Mouse (Mus musculus) frontal cortex, postnatal 10 days (tissue): Measurements from ENCODE around the gene Pnpla2.
"Not testable (repeated sequence)": the region's sequence is repeated elsewhere in the genome, so short reads cannot be mapped to it uniquely, and the experiment has no call there.

ENCODE experiments used
- DNase-seq, 2 experiments: peaks; one replicate each; pipeline ENCODE4 v3.0.0; 2022; ENCODE audit warnings: low spot score in 2 of 2, mixed read lengths in 1 of 2

Gene Pnpla2

DNA sequence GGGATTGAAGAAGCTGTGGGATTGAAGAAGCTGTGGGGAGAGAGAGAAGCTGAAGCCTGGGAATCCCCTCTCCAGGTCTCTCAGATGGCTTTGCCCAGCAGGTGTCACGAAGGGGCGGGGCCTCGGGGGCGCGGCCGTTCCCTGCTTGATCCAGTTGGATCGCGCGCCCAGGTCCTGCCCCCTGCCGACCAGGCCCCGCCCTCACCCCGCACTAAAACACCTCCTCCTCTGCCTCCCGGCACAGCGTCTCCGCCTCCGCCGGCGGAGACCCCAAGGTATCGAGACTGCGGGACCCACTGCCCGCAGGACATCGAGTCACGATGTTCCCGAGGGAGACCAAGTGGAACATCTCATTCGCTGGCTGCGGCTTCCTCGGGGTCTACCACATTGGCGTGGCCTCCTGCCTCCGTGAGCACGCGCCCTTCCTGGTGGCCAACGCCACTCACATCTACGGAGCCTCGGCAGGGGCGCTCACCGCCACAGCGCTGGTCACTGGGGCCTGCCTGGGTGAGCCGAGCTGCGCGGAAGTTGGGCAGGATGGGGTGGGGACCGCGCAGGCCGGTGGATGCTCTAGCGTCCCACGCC lies at the start of gene Pnpla2:
Gene Pnpla2 (plus strand): TSS at position 232 of the 585 bp plus-strand sequence.
- peak; percentile 88 to 90 for DNase-seq

DNA sequence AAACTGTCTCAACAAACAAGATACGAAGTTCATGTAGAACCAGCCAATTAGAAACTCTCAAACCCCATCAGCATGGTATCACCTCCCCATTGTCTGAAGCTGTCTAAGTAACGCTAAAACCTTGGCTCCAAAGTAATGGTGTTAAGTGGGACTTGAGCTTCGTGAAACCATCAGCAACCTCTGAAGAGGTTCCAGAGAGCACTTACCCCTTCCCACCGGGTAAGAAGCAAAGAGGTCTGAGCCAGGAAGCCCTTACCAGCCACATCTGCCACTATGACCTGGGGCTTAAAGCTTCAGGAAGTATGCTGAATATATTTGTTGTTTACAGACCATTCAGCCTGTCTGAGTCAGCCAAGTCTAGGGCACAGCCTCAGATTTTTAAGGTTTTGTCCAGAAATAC lies 49.5 kb upstream of the Pnpla2 start:
- no peak for DNase-seq

- not testable (repeated sequence) for DNase-seq
Measured at GRCm38 (mm10) chr7:141407670-141408069, 47.3 kb upstream of the Pnpla2 start.

- DNase-seq: peak in 1 of 2 experiments; percentile 79
Measured at GRCm38 (mm10) chr7:141408833-141409232, 46.2 kb upstream of the Pnpla2 start.

DNA sequence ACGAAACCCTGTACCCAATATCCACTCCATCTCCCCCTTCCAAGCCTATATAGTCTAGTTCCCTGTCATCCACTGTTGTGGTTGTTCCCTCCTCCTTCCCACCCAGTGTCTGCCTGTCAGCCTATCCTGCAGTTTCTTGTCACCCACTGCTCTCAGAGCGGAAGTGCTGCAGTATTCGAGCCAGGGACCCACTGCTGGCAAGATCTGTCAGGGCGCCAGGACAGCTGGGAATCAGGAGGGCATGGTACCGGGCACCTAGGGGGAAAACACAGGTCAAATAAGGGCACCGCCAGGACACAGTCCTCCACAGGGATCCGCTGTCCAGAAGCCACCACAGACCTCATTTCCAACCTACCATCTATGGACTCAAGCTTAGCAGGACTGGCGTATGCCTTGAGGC lies 44.4 kb upstream of the Pnpla2 start:
- no peak for DNase-seq

GRCm38 (mm10) chr7:141411667-141412066 lies 43.3 kb upstream of the Pnpla2 start:
- no peak for DNase-seq

GRCm38 (mm10) chr7:141413331-141413730 lies 41.7 kb upstream of the Pnpla2 start:
- peak in 1 of 2 experiments; percentile 26 for DNase-seq

GRCm38 (mm10) chr7:141413809-141414584 lies 41.0 kb upstream of the Pnpla2 start, which contains the start of gene Gatd1:
TSS of gene Gatd1 (minus strand) at chr7:141414136.
- DNase-seq: peak; percentile 96 to 99

DNA sequence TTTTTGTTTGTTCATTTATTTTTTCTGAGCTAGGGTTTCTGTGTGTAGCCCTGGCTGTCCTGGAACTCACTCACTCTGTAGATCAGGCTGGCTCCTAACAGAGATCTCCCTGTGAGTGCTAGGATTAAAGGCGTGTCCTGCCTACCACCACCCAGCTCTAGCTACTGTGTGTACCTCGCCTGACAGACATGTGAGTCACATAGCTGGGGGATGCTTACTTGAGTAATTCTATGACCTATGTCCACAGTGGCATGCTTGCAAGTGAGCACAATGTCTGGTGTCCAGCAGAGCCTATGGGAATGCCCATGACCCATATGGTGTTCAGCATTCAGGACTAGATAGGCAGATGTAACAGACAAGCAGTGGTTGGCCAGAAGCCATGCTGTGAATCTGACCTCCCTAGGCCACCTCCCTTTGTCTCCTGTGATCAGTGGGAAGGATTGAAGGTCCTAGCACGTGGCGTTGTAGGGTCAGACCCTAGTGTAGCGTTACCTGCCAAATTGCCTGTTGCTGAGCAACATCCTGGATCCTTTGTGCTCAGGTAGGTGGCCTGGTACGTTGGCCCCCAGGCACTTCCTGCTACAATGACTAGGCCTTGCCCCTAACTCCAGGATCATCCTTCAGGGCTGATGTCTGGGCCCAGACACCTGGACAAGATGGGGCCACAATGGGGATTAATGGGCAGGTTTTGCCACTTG lies 38.7 kb upstream of the Pnpla2 start:
- DNase-seq: no peak

DNA sequence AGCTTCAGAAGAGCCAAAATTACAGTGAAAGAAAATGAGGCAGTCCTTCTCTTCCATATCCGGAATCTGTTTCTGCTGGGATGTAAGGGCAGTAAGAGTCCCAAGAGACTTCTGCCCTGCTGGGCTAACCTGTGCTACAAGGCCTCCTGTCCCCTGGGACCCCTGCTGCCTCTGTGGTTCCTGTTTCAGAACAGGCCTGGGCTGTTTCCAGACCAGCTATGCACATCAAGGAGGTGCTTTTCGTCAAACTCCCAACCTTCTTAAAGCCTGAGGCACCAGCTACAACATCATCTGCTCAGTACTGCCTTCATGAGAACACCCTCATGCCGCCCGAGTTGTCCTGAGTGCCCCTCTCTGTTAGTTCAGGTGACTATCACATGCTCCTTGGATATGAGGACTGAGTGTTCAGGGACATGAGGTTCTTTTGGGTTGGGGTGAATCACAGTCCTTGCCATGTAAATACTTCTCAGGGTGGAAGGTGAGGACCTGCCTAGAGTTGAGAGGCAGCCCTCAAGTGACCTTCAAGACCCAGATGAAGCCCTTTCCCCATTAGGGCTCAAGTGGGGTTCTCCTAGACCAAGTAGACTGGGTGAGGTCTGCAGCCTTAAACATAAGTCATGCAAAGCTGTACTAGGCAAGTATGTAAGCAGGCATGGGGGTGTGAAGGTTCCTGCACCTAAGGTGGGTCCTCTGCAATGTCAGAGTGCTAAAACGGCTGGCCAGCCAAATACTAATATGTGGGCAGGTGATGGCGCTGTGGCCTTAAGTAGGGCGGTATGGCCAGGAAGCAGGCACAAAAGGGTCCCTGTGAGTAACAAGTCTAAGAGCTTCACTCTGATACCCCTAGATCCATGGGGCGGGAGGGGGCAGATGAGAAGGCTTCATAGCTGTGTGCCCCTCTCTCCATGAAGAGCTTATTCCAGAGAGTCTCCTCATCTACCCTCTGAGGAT lies 37.0 kb upstream of the Pnpla2 start:
- no peak for DNase-seq

- DNase-seq: peak in 1 of 2 experiments; percentile 24
Measured at GRCm38 (mm10) chr7:141418970-141419369, 36.0 kb upstream of the Pnpla2 start.

- DNase-seq: no peak
Measured at GRCm38 (mm10) chr7:141420030-141420702, 34.8 kb upstream of the Pnpla2 start.

DNA sequence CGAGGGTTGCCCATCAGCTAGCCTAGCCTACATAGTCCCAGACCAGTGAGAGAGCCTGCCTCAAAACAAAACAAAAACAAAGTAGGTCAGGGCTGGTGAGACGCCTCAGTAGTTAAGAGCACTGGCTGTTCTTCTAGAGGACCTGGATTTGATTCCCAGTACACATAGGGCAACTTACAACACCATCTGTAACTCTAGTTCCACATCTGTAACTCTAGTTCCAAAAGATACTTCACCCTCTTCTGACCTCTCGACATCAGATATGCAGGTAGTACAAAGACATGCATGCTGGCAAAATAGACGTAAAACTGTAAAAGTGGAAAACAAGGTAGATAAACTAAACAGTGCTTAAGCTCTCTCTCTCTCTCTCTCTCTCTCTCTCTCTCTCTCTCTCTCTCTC lies 31.2 kb upstream of the Pnpla2 start:
- DNase-seq: no peak

GRCm38 (mm10) chr7:141426948-141427730 lies 27.9 kb upstream of the Pnpla2 start:
- DNase-seq: no peak

- peak in 1 of 2 experiments; percentile 19 for DNase-seq
Measured at GRCm38 (mm10) chr7:141428701-141429100, 26.3 kb upstream of the Pnpla2 start.

DNA sequence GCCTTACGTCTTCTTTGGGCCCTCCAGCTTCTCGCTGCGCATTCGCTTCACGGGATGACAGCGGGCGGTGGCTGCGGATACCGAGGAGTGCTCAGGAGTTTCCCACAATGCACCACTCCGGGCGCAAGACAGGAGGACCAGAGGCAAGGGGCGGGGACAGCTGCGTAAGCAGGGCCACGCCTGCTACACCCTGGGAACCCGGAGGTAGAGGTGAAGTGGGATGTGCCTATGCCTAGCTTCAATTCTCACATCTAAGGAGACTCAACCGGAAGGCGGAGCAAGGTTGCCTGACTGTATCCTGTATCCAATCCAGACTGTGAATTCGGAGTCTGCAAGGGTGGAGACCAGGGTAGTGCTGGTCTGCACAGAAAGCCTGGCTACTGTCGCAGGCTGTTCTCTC lies 25.7 kb upstream of the Pnpla2 start, which contains the start of gene Cend1:
Gene Cend1 (minus strand): TSS at position 182 of the 400 bp plus-strand sequence.
- peak; percentile 85 to 86 for DNase-seq

DNA sequence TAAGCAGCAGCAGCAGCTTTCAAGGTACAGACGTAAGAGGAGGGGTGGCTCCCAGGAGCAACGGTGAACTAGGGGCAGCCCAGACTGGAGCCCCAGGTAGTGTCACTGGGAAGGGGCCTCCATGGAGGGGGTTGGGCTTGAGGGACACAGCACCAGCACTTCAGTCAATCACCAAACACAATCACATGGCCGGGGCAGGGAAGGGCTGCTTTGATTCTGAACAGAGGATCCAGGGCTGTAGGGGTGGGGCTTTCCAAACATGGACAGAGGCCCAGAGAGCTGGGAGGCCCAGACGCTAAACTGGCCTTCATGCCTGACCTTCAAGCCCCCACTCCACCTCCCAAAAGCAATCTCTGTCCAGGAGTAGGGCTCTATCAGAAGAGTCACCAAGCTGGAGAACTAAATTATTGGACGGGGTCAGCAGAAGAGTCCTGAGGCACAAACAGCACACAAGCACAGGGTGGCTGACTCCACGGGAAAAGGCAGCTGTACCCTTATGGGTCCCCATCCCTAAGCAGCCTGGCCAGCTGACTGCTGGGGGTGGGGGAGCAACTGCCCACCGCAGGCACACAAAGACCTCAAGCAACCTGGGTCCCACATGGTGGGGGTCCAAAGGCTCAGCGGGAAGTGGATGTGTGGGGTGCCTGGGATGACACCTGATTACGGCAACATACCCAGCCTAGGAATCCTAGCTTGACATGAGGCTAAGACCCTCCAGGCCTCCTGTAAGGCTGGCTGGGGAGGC lies 25.0 kb upstream of the Pnpla2 start:
- peak in 1 of 2 experiments; percentile 20 for DNase-seq

DNA sequence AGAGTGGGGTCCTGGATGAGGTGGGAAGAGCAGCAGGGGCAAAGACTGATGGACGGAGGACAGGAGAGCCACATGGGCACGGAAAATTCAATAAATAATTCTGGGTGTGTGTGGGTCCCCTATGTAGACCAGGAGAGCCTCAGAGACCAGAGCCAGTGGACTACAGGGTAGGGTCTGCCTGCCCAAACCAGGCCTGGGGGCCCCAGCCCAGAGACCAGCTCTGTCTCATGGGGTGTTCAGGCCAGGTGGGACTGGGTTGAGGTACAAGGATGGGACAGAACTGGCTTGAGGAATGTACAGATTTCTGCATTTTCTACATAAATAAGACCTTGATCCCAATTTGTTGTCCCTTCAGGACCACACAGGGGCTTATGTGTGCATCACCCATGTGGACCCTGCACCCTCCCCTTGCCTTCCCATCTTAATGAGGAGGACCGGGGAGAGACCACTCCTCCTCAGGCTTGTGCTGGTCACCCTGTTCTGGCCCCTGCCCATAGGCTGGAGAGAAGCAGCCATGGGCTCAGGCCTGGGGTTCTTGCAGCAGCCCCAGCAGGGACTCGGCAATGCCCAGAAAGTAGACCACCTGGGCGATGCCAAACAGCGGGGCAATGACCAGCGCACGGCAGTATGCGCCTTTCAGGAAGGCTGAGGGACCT lies 24.3 kb upstream of the Pnpla2 start:
- no peak for DNase-seq
